Mouse (Mus musculus) midbrain, embryonic 14.5 days (tissue): ENCODE data around the gene Fndc3b. TPM values are rescaled to one million over a fixed set of nuclear protein-coding genes. Genes with fewer than 3 reads are reported as not detected.

ENCODE experiments used
- ATAC-seq: fragments of 200-750 bp; cut with Nextera tagmentation; 2 replicates; pipeline ENCODE4 v1.8.0; 2017; ENCODE audit warnings: moderate number of reproducible peaks, moderate library complexity; ENCODE audit not compliant: low FRiP score, low TSS enrichment
- DNase-seq: peaks from one replicate; pipeline ENCODE4 v3.0.0-alpha.2; 2015
- H3K27ac ChIP-seq: fragments of 300-500 bp; sonication (generic); replicated peaks from 2 replicates; pipeline ENCODE4 v1.5.1; 2014; ENCODE audit warnings: mild to moderate bottlenecking, low read depth, low read length, moderate library complexity
- H3K27me3 ChIP-seq: fragments of 300-500 bp; sonication (generic); 2 replicates; pipeline ENCODE4 v1.6.1; 2014; ENCODE audit warnings: low read length, control low read depth, mixed read lengths; ENCODE audit not compliant: control insufficient read depth, insufficient read depth
- H3K36me3 ChIP-seq: fragments of 300-500 bp; sonication (generic); 2 replicates; pipeline ENCODE4 v1.6.1; 2014; ENCODE audit warnings: low read length, control low read depth; ENCODE audit not compliant: control insufficient read depth, insufficient read depth
- H3K4me1 ChIP-seq: fragments of 300-500 bp; sonication (generic); 2 replicates; pipeline ENCODE4 v1.6.1; 2014; ENCODE audit warnings: mild to moderate bottlenecking, antibody characterized with exemption, low read length, control low read depth; ENCODE audit not compliant: control insufficient read depth, insufficient read depth
- H3K4me2 ChIP-seq: fragments of 300-500 bp; sonication (generic); 2 replicates; pipeline ENCODE4 v1.6.1; 2014; ENCODE audit warnings: mild to moderate bottlenecking, low read length, moderate library complexity
- H3K4me3 ChIP-seq: fragments of 300-500 bp; sonication (generic); replicated peaks from 2 replicates; pipeline ENCODE4 v1.5.1; 2014; ENCODE audit warnings: low read depth, low read length
- H3K9ac ChIP-seq: fragments of 300-500 bp; sonication (generic); replicated peaks from 2 replicates; pipeline ENCODE4 v1.6.1; 2014; ENCODE audit warnings: mild to moderate bottlenecking, low read length, moderate library complexity
- H3K9me3 ChIP-seq: fragments of 300-500 bp; sonication (generic); 2 replicates; pipeline ENCODE4 v1.6.1; 2016; ENCODE audit warnings: low read length, control low read depth, mixed read lengths; ENCODE audit not compliant: control insufficient read depth
- WGBS: fragments of 180-500 bp; shearing (Covaris S2); extraction: QIAGEN DNeasy Blood & Tissue Kit; methylation state at CpG from one replicate; pipeline ENCODE4 v1.1.7; 2014; 5-methylcytosine and 5-hydroxymethylcytosine counted together
- polyA plus RNA-seq: library from polyadenylated mRNA; unstranded; fragments of >200 nt; fragmentation: Nextera tagmentation; extraction: Ambion mirVana; gene quantifications from 2 replicates; pipeline ENCODE4 v1.2.1, GENCODE M21; 2014

Gene Fndc3b
- polyA plus RNA-seq, 1 experiment from 2014 or later = 8.1 TPM

GRCm38 (mm10) chr3:27541181-27541580 lies 169.9 kb downstream of the Fndc3b start:
- ATAC-seq (no peak), DNase-seq (no peak)
- no peaks in the 10 kb centered on the region for H3K36me3 ChIP-seq
- 75% methylated on average over 3 of the region's 3 CpGs for WGBS
- no peak overlapping the region for H3K4me3 ChIP-seq
- H3K4me2 ChIP-seq = no peak overlapping the region
- no peak overlapping the region for H3K27ac ChIP-seq
- no peak overlapping the region for H3K9ac ChIP-seq
- no peaks in the 10 kb centered on the region for H3K9me3 ChIP-seq
- no peaks in the 10 kb centered on the region for H3K4me1 ChIP-seq
- no peaks in the 10 kb centered on the region for H3K27me3 ChIP-seq

DNA sequence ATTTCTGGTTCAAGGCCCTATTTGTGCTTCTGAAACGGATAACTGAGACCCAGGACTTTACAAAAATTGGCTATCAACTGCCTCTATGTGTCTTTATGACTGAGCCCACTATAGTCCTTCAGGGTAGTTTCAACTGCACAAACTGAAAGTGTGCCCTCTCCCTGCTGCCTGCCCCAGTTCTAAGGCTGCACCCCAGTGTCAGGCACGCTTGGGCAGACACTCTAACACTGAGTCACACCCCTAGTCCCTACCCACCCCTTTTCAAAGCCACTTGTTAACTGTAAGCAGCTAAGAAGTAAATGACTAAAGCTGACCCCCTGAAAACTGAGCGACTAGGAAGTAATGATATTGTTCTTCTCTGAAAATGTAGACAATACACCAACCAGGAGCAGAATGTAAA lies 176.9 kb downstream of the Fndc3b start:
- Histone ChIP-seq H3K4me2 (no peak overlapping the region), H3K27ac (no peak overlapping the region), H3K27me3 (no peaks in the 10 kb centered on the region), H3K9ac (no peak overlapping the region), H3K4me1 (no peaks in the 10 kb centered on the region), H3K9me3 (no peaks in the 10 kb centered on the region), H3K4me3 (no peak overlapping the region), H3K36me3 (no peaks in the 10 kb centered on the region)
- ATAC-seq = no peak
- DNase-seq = no peak
- 72% methylated on average over 3 of the region's 3 CpGs for WGBS

GRCm38 (mm10) chr3:27533721-27534120 lies 177.4 kb downstream of the Fndc3b start:
- ATAC-seq = no peak
- no peak for DNase-seq

GRCm38 (mm10) chr3:27531993-27532392 lies 179.1 kb downstream of the Fndc3b start:
- Histone ChIP-seq H3K4me1 (no peaks in the 10 kb centered on the region), H3K27ac (no peak overlapping the region), H3K4me3 (no peak overlapping the region), H3K27me3 (no peaks in the 10 kb centered on the region), H3K36me3 (no peaks in the 10 kb centered on the region), H3K9me3 (no peaks in the 10 kb centered on the region), H3K4me2 (no peak overlapping the region), H3K9ac (no peak overlapping the region)
- WGBS = 48% methylated on average over 4 of the region's 4 CpGs
- no peak for DNase-seq
- ATAC-seq = no peak

More at GRCm38 (mm10) chr3:27533721-27534120, 177.4 kb downstream of the Fndc3b start:
- 84% methylated on average over 4 of the region's 4 CpGs for WGBS
- Histone ChIP-seq H3K4me3 (no peak overlapping the region), H3K4me1 (no peaks in the 10 kb centered on the region), H3K27me3 (no peaks in the 10 kb centered on the region), H3K9me3 (no peaks in the 10 kb centered on the region), H3K4me2 (no peak overlapping the region), H3K9ac (no peak overlapping the region), H3K36me3 (no peaks in the 10 kb centered on the region), H3K27ac (no peak overlapping the region)

DNA sequence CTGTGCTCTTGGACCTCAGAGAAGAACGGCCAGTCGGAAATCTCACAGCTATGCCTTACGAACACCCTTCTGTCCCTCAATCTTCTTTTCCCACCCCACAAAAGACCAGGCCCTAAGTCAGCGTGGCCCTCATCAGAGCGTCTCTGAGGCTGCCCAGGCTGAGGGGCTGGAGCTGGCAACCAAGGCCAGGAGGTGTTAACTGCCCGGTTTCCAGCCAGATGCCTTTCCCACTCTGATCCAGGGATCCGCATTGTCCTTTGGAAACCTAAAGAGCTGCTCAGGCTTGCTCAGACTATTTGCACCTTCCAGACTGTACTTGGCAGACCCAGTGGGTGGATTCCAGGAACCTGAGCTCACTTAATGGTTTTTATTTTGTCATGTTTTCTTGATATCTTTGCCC lies 180.7 kb downstream of the Fndc3b start:
- H3K9ac ChIP-seq = no peak overlapping the region
- H3K4me3 ChIP-seq = no peak overlapping the region
- H3K27ac ChIP-seq = no peak overlapping the region
- H3K4me2 ChIP-seq = no peak overlapping the region
- ATAC-seq (no peak), DNase-seq (no peak)
- H3K27me3 ChIP-seq = no peaks in the 10 kb centered on the region
- no peaks in the 10 kb centered on the region for H3K9me3 ChIP-seq
- no peaks in the 10 kb centered on the region for H3K4me1 ChIP-seq
- H3K36me3 ChIP-seq = no peaks in the 10 kb centered on the region
- WGBS = 70% methylated on average over 7 of the region's 7 CpGs

- no peak for DNase-seq
Measured at GRCm38 (mm10) chr3:27529221-27530051, 181.7 kb downstream of the Fndc3b start.

GRCm38 (mm10) chr3:27526991-27527390 lies 184.1 kb downstream of the Fndc3b start:
- H3K4me2 ChIP-seq = no peak overlapping the region
- H3K4me1 ChIP-seq = no peaks in the 10 kb centered on the region
- ATAC-seq (no peak), DNase-seq (no peak)
- no peak overlapping the region for H3K9ac ChIP-seq
- no peak overlapping the region for H3K4me3 ChIP-seq
- H3K9me3 ChIP-seq = no peaks in the 10 kb centered on the region
- no peaks in the 10 kb centered on the region for H3K36me3 ChIP-seq
- 94% methylated on average over 3 of the region's 3 CpGs for WGBS
- H3K27me3 ChIP-seq = no peaks in the 10 kb centered on the region
- H3K27ac ChIP-seq = no peak overlapping the region

More at GRCm38 (mm10) chr3:27529221-27530051, 181.7 kb downstream of the Fndc3b start:
- H3K9me3 ChIP-seq = no peaks in the 10 kb centered on the region
- H3K9ac ChIP-seq = no peak overlapping the region
- no peak overlapping the region for H3K27ac ChIP-seq
- H3K4me2 ChIP-seq = no peak overlapping the region
- no peak for ATAC-seq
- 86% methylated on average over 14 of the region's 14 CpGs for WGBS
- no peaks in the 10 kb centered on the region for H3K4me1 ChIP-seq
- H3K27me3 ChIP-seq = no peaks in the 10 kb centered on the region
- H3K4me3 ChIP-seq = no peak overlapping the region
- H3K36me3 ChIP-seq = no peaks in the 10 kb centered on the region

DNA sequence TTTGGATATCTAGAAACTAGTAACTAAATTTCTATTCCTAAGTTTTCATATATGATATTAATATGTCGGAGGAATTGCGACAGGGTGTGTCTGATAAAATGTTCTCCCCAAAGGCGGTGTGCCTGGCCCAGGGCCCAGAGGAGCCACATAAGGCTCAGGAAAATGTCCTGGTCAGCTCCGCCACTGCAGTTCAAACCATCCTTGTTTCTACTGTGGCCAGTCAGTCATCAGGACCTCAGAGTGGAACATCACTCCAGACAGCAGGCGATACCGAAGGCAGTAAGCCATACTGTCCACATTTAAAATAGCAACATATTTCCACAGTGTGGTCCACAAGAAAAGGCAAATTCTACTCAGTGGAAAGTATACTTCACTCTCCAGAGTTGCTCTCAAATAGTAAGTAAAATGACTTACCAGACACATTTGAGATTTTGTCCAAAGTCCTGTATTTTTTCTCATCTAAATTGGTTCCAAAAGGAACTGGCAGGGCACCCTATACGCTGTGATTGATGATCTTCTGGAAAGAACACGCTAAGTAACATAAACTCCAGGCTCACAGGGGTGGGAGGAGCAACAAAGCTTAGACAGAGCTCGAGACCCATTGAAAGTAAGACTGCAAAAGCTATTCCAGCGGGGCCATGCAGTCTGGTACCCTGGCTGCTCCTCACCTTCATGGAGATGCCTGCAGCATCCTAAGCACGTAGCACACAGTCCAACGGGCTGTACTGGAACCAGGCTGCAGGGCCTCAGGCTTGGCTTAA lies 187.8 kb downstream of the Fndc3b start:
- Histone ChIP-seq H3K9me3 (no peaks in the 10 kb centered on the region), H3K27me3 (no peaks in the 10 kb centered on the region), H3K4me2 (no peak overlapping the region), H3K27ac (no peak overlapping the region), H3K36me3 (no peaks in the 10 kb centered on the region), H3K9ac (no peak overlapping the region), H3K4me3 (no peak overlapping the region), H3K4me1 (no peaks in the 10 kb centered on the region)
- DNase-seq = no peak
- WGBS = 89% methylated on average over 12 of the region's 12 CpGs
- no peak for ATAC-seq
